Mouse (Mus musculus): ENCODE measurements around the gene Rad50. TPM values are rescaled to one million over a fixed set of nuclear protein-coding genes. Genes with fewer than 3 reads are reported as not detected.

The Rad50 gene
- 6.9 and 7.1 TPM in 2 replicates for polyA plus RNA-seq (2012; rRNA removed)

- DNase-seq (ENCODE audit: extremely low spot score in 1 of 2, low spot score in 1 of 2), result peak; percentile 83 to 92
Observed at GRCm38 (mm10) chr11:53706934-53707717, at the start of gene Rad50. Gene Rad50, minus strand, starts transcription at chr11:53707319.

- DNase-seq (ENCODE audit: extremely low spot score in 1 of 2, low spot score in 1 of 2), result no peak
Observed at GRCm38 (mm10) chr11:53755011-53755595, 48.0 kb upstream of the Rad50 start.

DNA sequence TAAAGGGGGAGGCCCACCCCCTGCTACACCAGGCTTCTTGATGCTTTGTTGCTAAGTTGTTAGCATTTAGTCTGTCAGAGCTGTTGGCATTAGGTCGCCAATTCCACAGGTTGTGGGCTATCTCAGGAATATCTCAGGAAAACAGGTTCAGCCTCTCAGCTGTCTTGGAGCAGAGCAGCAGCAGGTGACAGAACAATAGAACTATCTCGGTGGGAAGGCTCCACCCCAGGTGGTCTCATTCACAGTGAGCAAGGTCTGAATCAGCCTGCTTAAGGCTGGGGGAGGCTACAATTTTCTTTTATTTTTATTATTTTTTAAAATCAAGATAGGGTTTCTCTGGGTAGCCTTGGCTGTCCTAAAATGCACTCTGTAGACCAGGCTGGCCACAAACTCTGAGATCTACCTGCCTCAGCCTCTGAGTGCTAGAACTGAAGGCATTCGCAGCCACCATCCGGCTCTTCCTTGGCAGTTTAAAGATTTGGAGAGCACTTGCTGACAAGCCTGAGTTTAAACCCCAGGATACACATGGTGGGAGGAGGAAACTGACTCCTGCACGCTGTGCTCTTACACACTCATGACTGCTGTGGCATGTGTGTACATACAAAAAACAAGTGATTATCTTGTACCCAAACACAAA lies 42.7 kb upstream of the Rad50 start:
- DNase-seq (ENCODE audit: extremely low spot score in 1 of 2, low spot score in 1 of 2), result no peak

- peak in 1 of 2 experiments; percentile 22 for DNase-seq (ENCODE audit: extremely low spot score in 1 of 2, low spot score in 1 of 2)
Observed at GRCm38 (mm10) chr11:53749306-53749705, 42.2 kb upstream of the Rad50 start.

DNA sequence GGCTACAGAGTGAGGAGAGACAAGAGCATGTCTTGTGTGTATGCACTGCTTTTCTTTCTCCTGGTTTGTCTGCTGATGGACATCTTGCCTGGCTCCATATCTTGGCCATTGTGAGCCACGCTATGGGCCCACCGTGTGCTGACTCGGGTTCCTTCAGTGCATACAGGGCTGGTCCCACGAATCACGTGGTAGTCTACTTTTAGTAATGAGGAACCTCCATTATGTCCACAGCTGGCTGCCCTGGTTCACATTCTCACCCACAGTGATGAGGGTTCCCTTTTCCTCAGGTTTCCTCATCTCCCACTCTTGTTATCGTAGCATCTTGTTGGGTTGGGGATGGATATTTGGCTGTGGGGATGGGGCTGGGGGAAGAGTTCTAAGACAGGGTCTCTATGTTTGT lies 41.5 kb upstream of the Rad50 start:
- no peak for DNase-seq (ENCODE audit: extremely low spot score in 1 of 2, low spot score in 1 of 2)

- no peak for DNase-seq (ENCODE audit: extremely low spot score in 1 of 2, low spot score in 1 of 2)
Observed at GRCm38 (mm10) chr11:53747985-53748384, 40.9 kb upstream of the Rad50 start.

DNA sequence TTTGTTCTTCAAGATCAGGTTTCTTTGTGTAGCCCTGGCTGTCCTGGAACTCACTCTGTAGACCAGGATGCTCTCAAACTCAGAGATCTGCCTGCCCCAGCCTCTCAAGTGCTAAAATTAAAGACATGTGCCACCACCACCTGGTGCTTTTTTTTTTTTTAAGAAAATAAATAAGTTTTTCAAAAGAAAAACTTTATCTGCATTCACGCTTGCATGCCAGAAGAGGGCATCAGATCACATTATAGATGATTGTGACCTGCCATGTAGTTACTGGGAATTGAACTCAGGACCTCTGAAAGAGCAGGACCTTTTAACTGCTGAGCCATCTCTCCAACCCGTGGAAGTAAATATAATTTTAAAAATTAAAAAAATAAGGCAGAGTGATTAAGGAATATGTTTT lies 38.1 kb upstream of the Rad50 start:
- DNase-seq (ENCODE audit: extremely low spot score in 1 of 2, low spot score in 1 of 2), result no peak

DNA sequence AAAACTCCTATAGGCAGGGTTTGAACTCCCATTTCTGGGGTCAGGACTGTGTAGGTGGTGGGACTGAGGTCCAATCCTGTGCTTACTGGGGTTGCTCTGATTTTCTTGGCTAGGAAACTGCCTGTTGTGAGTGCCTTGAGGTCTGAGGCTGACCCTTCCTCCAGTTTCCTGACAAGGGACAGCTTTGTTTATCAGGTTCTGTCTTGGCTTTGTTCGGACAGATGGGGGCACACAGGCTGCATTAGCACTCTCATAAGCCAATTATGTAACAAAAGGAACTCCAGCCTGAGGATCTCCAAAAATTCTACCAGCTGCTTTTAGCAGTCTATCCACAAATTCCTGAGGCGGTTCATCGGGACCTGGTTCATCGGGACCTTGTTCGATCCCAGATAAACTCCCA lies 35.2 kb upstream of the Rad50 start:
- no peak for DNase-seq (ENCODE audit: extremely low spot score in 1 of 2, low spot score in 1 of 2)

DNA sequence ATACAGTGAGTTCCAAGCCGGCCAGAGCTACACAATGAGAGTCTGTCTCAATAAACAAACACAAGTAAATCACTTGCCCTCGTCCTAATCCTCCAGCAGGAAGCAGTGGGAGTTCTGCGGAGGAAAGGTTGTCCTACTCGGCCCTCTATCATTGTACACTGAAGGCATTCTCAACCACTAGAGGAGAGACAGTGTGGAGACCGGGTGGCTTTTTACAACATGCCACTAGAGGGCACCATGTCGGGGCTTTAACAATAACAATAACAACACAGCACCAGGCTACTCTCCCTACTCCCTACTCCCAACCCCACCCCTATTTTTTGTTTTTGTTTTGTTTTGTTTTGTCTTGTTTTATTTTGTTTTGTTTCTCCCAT lies 30.4 kb upstream of the Rad50 start:
- peak in 1 of 2 experiments; percentile 75 for DNase-seq (ENCODE audit: extremely low spot score in 1 of 2, low spot score in 1 of 2)

GRCm38 (mm10) chr11:53736771-53737572 lies 29.9 kb upstream of the Rad50 start:
- peak; percentile 55 to 85 for DNase-seq (ENCODE audit: extremely low spot score in 1 of 2, low spot score in 1 of 2)

DNA sequence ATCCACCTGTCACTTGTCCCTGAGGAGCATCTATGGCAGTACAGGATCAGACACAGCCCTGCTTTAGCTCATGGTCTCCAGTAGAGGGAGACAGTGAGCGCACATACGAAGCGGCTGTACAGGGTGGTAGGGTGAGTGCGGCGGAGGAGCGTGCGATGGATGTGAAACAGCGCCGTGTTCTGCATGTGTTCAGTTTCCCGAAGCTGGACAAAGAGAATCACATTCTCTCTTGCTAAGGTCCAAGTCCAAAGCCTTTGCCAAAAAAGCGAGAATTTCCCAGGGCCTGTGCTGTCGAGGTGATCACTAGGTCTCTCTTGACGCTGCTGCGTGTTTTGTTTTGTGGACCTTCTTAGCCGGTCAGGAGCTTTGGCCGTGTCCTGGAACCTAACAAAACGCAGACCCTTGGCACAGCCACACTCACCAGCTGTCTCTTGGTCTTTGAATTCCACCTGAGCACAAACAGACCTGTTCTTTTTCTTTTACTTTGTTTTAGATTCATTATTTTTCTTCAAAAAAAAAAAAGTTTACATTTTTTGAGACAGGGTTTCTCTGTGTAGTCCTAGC lies 28.6 kb upstream of the Rad50 start:
- DNase-seq (ENCODE audit: extremely low spot score in 1 of 2, low spot score in 1 of 2), result peak in 1 of 2 experiments; percentile 80

- DNase-seq (ENCODE audit: extremely low spot score in 1 of 2, low spot score in 1 of 2), result no peak
Observed at GRCm38 (mm10) chr11:53734970-53735681, 28.0 kb upstream of the Rad50 start.

DNA sequence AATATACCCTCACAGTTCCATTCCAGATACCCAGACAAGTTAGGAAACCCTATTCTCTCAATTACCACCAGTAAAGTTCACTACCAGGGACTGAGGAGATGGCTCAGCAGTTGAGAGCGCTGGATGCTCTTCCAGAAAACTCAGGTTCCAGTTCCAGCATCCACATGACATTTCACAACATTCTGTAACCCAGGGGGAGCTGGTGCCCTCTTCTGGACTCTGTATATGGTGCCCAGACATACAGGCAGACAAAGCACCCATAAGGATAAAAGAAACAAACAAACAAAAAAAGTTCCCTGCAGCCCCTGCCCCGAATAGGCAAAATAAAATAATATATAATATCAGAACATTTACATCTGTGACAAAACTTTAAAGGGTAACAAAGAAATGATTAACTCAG lies 27.3 kb upstream of the Rad50 start:
- DNase-seq (ENCODE audit: extremely low spot score in 1 of 2, low spot score in 1 of 2), result no peak

GRCm38 (mm10) chr11:53733824-53734223 lies 26.7 kb upstream of the Rad50 start:
- DNase-seq (ENCODE audit: extremely low spot score in 1 of 2, low spot score in 1 of 2), result no peak

- no peak for DNase-seq (ENCODE audit: extremely low spot score in 1 of 2, low spot score in 1 of 2)
Observed at GRCm38 (mm10) chr11:53732244-53732643, 25.1 kb upstream of the Rad50 start.

GRCm38 (mm10) chr11:53731457-53731856 lies 24.3 kb upstream of the Rad50 start:
- no peak for DNase-seq (ENCODE audit: extremely low spot score in 1 of 2, low spot score in 1 of 2)

GRCm38 (mm10) chr11:53720715-53721114 lies 13.6 kb upstream of the Rad50 start, which contains the start of gene Il5:
Gene Il5, plus strand, starts transcription at chr11:53720794.
- no peak for DNase-seq (ENCODE audit: extremely low spot score in 1 of 2, low spot score in 1 of 2)

- no peak for DNase-seq (ENCODE audit: extremely low spot score in 1 of 2, low spot score in 1 of 2)
Observed at GRCm38 (mm10) chr11:53719701-53720100, 12.6 kb upstream of the Rad50 start.

- no peak for DNase-seq (ENCODE audit: extremely low spot score in 1 of 2, low spot score in 1 of 2)
Observed at GRCm38 (mm10) chr11:53707718-53708009, 545 bp upstream of the Rad50 start.

Measured in frontal cortex, adult 2 months (tissue).